Mouse (Mus musculus) erythroblast, adult 5-6 weeks (primary cell): ENCODE data around the gene Zc3h18. TPM values are rescaled to one million over a fixed set of nuclear protein-coding genes. Genes with fewer than 3 reads are reported as not detected.
A peak's percentile ranks its signal among the peaks of the same experiment; 100 is the strongest.

Experiments
- ATAC-seq: replicated peaks from 2 replicates; pipeline ENCODE4 v1.8.0; 2016; ENCODE audit warnings: moderate number of reproducible peaks, mild to moderate bottlenecking, moderate TSS enrichment, inconsistent platforms; ENCODE audit not compliant: poor library complexity, low FRiP score, severe bottlenecking
- total RNA-seq, 2 experiments: library from RNA; stranded (forward) in 1 of 2; stranded (reverse) in 1 of 2; fragments of 150-400 nt in 1 of 2; fragments of 200-764, 138-1000 nt in 1 of 2; gene quantifications; 2 replicates each; pipeline versions ENCODE4 v1.2.3 to v1.2.4; 2015 to 2017; ENCODE audit warnings: low replicate concordance in 2 of 2

Zc3h18 gene
- total RNA-seq (2015; ENCODE audit: low replicate concordance), result 10.8 and 14.2 TPM in 2 replicates
- total RNA-seq (2017; ENCODE audit: low replicate concordance), result 22.2 and 31.5 TPM in 2 replicates

- ATAC-seq, result peak; percentile 94
Measured at GRCm38 (mm10) chr8:122376365-122377231, at the start of gene Zc3h18. TSS of gene Zc3h18 (plus strand) at chr8:122376609.

GRCm38 (mm10) chr8:122329072-122329471 lies 47.3 kb upstream of the Zc3h18 start:
- no peak for ATAC-seq

- ATAC-seq, result peak; percentile 55
Measured at GRCm38 (mm10) chr8:122329553-122330239, 46.7 kb upstream of the Zc3h18 start.

GRCm38 (mm10) chr8:122330446-122331133 lies 45.8 kb upstream of the Zc3h18 start:
- ATAC-seq, result peak; percentile 75

GRCm38 (mm10) chr8:122331134-122331523 lies 45.3 kb upstream of the Zc3h18 start:
- ATAC-seq, result no peak

GRCm38 (mm10) chr8:122332753-122333506 lies 43.5 kb upstream of the Zc3h18 start:
- ATAC-seq, result peak; percentile 34

GRCm38 (mm10) chr8:122333531-122333930 lies 42.9 kb upstream of the Zc3h18 start:
- ATAC-seq, result no peak

- ATAC-seq, result no peak
Measured at GRCm38 (mm10) chr8:122334791-122335490, 41.5 kb upstream of the Zc3h18 start.

- no peak for ATAC-seq
Measured at GRCm38 (mm10) chr8:122335638-122336250, 40.7 kb upstream of the Zc3h18 start.

- ATAC-seq, result no peak
Measured at GRCm38 (mm10) chr8:122336251-122336910, 40.0 kb upstream of the Zc3h18 start.

- no peak for ATAC-seq
Measured at GRCm38 (mm10) chr8:122338852-122339251, 37.6 kb upstream of the Zc3h18 start.

- ATAC-seq, result no peak
Measured at GRCm38 (mm10) chr8:122340761-122341160, 35.6 kb upstream of the Zc3h18 start.

- 0 out of 2 replicates have a peak, but pooled peaks have one; percentile 3 for ATAC-seq
Measured at GRCm38 (mm10) chr8:122341790-122342189, 34.6 kb upstream of the Zc3h18 start.

- ATAC-seq, result no peak
Measured at GRCm38 (mm10) chr8:122342362-122342761, 34.0 kb upstream of the Zc3h18 start.

- peak; percentile 28 for ATAC-seq
Measured at GRCm38 (mm10) chr8:122342806-122343209, 33.6 kb upstream of the Zc3h18 start.

- no peak for ATAC-seq
Measured at GRCm38 (mm10) chr8:122343341-122343740, 33.1 kb upstream of the Zc3h18 start.

GRCm38 (mm10) chr8:122343758-122344157 lies 32.7 kb upstream of the Zc3h18 start:
- 0 out of 2 replicates have a peak, but pooled peaks have one; percentile 9 for ATAC-seq

GRCm38 (mm10) chr8:122344219-122344618 lies 32.2 kb upstream of the Zc3h18 start:
- ATAC-seq, result peak; percentile 66
